Mouse (Mus musculus): ENCODE measurements around the gene Cggbp1.

Gene Cggbp1

DNA sequence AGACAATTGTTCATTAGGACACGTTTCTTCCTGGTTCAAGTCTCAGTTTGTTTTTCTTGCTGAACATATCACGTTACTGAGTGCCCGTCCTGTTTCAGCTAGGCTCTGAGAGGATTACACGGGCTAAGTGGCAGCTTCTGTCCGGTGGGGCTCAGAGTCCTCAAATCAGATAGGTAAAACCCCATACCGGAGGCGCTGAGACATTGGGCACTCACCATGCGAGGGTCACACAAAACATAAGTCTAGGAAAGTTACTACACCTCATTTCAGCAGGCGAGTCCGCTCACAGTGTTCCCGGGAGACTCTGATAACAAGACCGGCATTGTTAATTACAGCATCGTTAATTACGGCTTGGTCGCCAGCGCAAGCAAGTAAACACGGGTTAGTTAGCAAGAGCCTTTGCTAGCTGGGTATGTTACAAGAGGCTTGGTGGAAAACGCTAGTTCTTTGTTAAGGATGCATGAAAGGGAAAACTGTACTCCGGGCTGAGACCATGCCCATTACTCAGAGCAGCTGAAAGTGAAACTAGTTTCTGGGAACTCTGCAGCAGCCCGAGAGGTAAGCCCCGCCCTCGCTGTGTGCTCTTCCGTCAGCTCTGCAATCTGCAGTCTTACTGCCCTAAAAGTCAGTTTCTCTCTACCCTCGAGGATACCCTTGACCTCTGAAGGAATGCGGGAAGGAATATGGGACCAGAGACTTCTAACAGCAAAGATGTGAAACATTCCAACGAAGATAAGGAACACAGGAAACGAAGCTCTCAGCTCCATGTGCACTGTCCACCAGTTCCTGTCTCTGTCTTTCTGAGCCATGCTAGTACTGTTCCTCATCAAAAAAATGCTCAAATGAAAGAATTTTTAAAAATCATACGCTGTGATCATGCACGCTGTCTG lies 21.9 kb downstream of the Cggbp1 start:
- peak; percentile 40 for DNase-seq (ENCODE audit: low spot score)

GRCm38 (mm10) chr16:64875384-64875783 lies 23.6 kb downstream of the Cggbp1 start:
- DNase-seq (ENCODE audit: low spot score): no peak

GRCm38 (mm10) chr16:64875822-64876221 lies 24.0 kb downstream of the Cggbp1 start:
- no peak for DNase-seq (ENCODE audit: low spot score)

- DNase-seq (ENCODE audit: low spot score): no peak
Measured at GRCm38 (mm10) chr16:64876631-64877265, 25.0 kb downstream of the Cggbp1 start.

DNA sequence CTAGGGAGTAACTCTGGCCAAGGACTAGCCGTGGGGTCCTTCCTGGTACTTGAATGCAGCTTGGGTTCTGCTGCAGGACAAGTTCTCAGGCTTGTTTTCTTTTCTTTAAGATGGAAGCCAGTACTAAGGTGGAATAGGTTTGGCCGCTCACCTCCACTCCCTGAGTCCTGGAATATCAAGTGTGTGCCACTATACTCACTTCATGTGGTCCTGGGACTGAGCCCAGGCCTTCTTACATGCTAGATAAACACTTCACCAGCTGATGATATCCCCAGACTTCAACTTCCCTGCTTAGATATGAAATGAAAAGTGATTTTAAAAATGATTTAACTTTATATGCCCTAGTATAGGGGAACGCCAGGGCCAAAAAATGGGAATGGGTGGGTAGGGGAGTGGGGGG lies 25.5 kb downstream of the Cggbp1 start:
- no peak for DNase-seq (ENCODE audit: low spot score)

DNA sequence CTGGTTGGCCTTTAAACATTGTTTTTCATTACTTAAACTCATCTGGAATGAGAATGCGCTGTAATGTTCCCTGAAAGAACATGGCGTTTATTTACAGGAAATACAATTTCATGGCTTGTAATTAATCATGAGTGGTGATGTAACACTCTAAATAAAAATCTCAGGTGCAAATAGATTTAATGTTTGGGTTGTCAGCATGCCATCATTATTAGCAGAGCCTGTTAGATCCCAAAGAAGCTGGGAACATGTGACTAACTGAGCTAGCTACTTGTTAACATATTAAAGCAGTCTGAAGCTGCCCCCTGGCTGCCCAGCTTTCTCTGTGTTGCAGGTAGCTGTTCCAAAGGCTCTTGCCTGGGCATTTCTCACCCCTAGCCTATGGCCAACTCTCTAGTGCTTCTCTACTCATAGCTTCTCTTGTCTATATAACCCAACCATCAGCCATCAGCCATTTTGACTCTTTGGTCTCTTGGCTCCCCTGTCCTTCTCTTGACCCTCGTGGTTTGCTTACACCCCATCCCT lies 26.9 kb downstream of the Cggbp1 start:
- DNase-seq (ENCODE audit: low spot score): no peak

GRCm38 (mm10) chr16:64879735-64880134 lies 27.9 kb downstream of the Cggbp1 start:
- DNase-seq (ENCODE audit: low spot score): no peak

- DNase-seq (ENCODE audit: low spot score): no peak
Measured at GRCm38 (mm10) chr16:64880986-64881385, 29.2 kb downstream of the Cggbp1 start.

GRCm38 (mm10) chr16:64881442-64881841 lies 29.6 kb downstream of the Cggbp1 start:
- DNase-seq (ENCODE audit: low spot score): no peak

DNA sequence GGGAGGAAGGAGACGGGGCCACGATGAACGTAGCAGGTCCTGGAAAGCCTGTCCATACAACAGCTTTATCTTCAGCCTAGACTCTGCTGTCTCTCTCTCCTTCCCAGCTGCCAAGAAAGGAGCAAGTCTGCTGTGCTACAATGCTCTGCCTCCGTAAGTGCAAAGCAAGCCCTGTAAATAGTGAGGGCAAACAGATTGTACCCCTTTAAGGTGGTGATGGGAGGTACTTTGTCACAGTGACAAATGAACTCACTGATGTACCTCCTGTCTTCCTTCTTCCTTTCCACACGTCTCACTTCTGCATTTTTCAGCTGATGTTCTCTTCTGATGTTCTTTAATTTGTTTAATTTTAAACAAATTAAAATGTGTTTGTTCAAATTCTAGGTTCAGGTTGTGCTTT lies 32.1 kb downstream of the Cggbp1 start:
- no peak for DNase-seq (ENCODE audit: low spot score)

GRCm38 (mm10) chr16:64884420-64884838 lies 32.6 kb downstream of the Cggbp1 start:
- no peak for DNase-seq (ENCODE audit: low spot score)

DNA sequence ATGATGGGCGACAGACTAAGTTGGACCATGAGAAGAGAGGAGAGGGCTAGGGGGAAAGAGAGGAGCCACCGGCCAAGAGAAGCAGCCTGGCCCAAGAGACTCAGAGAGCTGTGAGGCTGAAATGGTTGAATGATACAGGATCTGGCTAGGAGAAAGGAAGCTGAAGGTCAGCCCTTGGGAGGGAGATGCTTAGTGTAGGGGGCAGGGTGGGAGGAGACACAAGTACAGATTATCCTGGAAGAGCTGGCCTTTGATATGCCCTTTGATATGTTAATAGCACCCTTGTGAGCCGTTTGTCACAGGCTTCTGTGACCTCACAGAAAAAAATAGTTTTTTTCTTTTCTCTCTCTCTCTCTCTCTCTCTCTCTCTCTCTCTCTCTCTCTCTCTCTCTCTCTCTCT lies 33.3 kb downstream of the Cggbp1 start:
- DNase-seq (ENCODE audit: low spot score): no peak

DNA sequence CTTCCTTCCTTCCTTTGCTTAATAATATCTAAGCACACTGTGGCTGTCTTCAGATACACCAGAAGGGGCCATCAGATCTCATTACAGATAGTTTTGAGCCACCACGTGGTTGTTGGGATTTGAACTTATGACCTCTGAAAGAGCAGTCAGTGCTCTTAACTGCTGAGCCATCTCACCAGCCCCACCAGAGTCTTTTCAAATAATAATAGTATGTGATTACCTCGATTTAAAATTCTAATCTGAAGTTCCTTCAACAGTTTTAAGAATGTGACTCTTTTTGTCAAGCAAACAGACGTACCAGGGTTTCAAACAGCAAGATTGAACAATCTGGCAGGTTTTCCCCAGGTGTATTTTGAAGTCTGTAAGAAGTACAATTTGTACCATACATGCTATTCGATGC lies 33.8 kb downstream of the Cggbp1 start:
- DNase-seq (ENCODE audit: low spot score): no peak

GRCm38 (mm10) chr16:64889496-64889895 lies 37.7 kb downstream of the Cggbp1 start:
- DNase-seq (ENCODE audit: low spot score): no peak

- no peak for DNase-seq (ENCODE audit: low spot score)
Measured at GRCm38 (mm10) chr16:64899084-64899483, 47.3 kb downstream of the Cggbp1 start.

GRCm38 (mm10) chr16:64903328-64903727 lies 51.5 kb downstream of the Cggbp1 start:
- no peak for DNase-seq (ENCODE audit: low spot score)

DNA sequence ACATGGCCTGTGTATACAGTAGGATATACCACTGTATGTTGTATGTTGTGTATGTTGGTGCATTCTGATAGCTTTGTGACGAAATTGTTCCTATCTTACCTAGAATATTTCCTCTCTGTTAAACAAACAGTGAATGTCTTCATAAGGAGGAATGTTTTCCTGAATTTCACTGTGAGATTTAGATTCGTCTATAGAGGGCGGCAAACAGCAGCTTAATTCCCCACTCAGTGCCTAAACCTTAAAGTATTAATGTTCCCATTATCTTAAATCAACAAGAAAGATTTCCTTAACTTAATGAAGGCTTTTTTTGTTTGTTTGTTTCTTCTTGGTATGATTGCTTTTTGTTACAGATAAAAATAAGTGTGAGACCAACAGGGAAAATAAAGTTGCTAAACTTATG lies 55.3 kb downstream of the Cggbp1 start:
- DNase-seq (ENCODE audit: low spot score): no peak

- DNase-seq (ENCODE audit: low spot score): no peak
Measured at GRCm38 (mm10) chr16:64908747-64909146, 57.0 kb downstream of the Cggbp1 start.
